Mouse (Mus musculus) ovary, postnatal 14 days (tissue): ENCODE results near the gene Sass6.
"Not testable (repeated sequence)": the region's sequence is repeated elsewhere in the genome, so short reads cannot be mapped to it uniquely, and the experiment has no call there.

Experiments
- DNase-seq: peaks from one replicate; pipeline ENCODE4 v3.0.0; 2022; ENCODE audit warnings: low spot score

Gene Sass6

GRCm38 (mm10) chr3:116664281-116664680, 69.5 kb downstream of the Sass6 start:
- DNase-seq, result not testable (repeated sequence)
